12 mouse cellular contexts compared by ENCODE assay signal in the genomic region with DNA sequence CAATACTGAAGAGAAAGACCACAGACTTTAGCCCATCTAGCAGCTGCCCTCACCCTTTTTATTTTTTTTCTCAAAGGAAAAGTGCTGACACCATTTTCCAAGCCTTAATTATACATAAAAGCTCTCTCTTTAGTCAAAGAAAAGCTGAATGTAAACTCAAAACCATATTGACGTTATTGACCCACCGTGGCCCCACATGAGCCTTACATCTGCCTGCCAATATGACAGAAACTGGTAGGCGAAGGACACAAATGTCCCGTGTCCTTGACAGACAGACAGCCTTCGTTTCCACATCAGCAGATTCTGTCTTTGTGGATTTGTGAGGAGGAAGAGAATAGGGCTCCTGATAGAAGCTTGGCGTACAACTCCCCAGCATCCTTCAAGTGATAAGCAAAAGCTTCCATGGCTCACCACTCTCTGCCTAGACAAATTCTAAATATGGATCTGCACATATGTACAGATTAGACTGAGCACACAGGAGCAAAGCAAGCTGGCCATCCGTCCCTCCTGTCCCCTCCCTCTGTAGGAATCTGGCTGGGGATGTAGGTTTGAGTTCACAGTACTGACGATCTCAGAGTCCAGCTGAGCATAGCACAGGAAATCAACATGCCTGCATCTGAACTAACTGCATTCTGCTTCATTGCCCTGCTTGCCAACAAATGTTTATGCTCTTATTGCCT.
A peak's percentile ranks its signal among the peaks of the same experiment; 100 is the strongest.
DNase-seq lines count a peak whose midpoint lies in the region; ATAC-seq and TF ChIP-seq lines count a peak whose summit lies in the region.
"Had no signal": no experiment of that assay in that cellular context is flagged by ENCODE, and none has a peak within 500 bp of the region (broad histone marks: within the 10 kb centered on the region; RNA-seq: fewer than 3 reads in every experiment).

No protein-coding gene starts in this region.

- DNase-seq in forebrain, embryonic 10.5 days (ENCODE audit: extremely low spot score, low spot score) = no peak
- no peak for DNase-seq in forebrain, embryonic 11.5 days (ENCODE audit: low spot score)
- DNase-seq in neural tube, embryonic 10.5 days (ENCODE audit: extremely low spot score, low spot score) = no peak
- DNase-seq in thymus, postnatal 14 days = no peak
- DNase-seq in c-Kit-positive CD71-positive TER-119-positive erythroid progenitor cells, embryonic 14.5 days (ENCODE audit: low spot score) = no peak
- DNase-seq: thymus, adult 18-20 months had no signal

- peak overlapping the region; percentile 72 for H3K27ac ChIP-seq in forebrain, embryonic 10.5 days
- no peak overlapping the region for H3K27ac ChIP-seq in forebrain, embryonic 11.5 days (ENCODE audit: low read depth, low read length)
- peak overlapping the region; percentile 80 for H3K27ac ChIP-seq in neural tube, embryonic 13.5 days (replicated peaks)
- H3K27ac ChIP-seq in hindbrain, embryonic 13.5 days = peak overlapping the region; percentile 83
- peak overlapping the region; percentile 27 for H3K27ac ChIP-seq in olfactory bulb, adult 2 months (ENCODE audit: insufficient read depth, low read depth, low read length)
- H3K27ac ChIP-seq: kidney, embryonic 15.5 days; lung, embryonic 15.5 days had no signal

- no peak for ATAC-seq in forebrain, embryonic 11.5 days (replicated peaks; ENCODE audit: low FRiP score)
- ATAC-seq in neural tube, embryonic 13.5 days (ENCODE audit: low read depth) = no peak
- no peak for ATAC-seq in hindbrain, embryonic 13.5 days (ENCODE audit: low FRiP score)
- ATAC-seq: Patski had no signal

- H3K36me3 ChIP-seq in forebrain, embryonic 10.5 days (replicated peaks) = no peaks in the 10 kb centered on the region
- no peaks in the 10 kb centered on the region for H3K36me3 ChIP-seq in forebrain, embryonic 11.5 days (ENCODE audit: control insufficient read depth, insufficient read depth, low read length)
- no peaks in the 10 kb centered on the region for H3K36me3 ChIP-seq in neural tube, embryonic 13.5 days
- no peaks in the 10 kb centered on the region for H3K36me3 ChIP-seq in hindbrain, embryonic 13.5 days
- H3K36me3 ChIP-seq: kidney, embryonic 15.5 days; lung, embryonic 15.5 days had no signal

- no peaks in the 10 kb centered on the region for H3K9me3 ChIP-seq in forebrain, embryonic 10.5 days
- no peaks in the 10 kb centered on the region for H3K9me3 ChIP-seq in forebrain, embryonic 11.5 days (ENCODE audit: control insufficient read depth, low read length)
- no peaks in the 10 kb centered on the region for H3K9me3 ChIP-seq in neural tube, embryonic 13.5 days
- H3K9me3 ChIP-seq in hindbrain, embryonic 13.5 days = no peaks in the 10 kb centered on the region
- H3K9me3 ChIP-seq: kidney, embryonic 15.5 days; lung, embryonic 15.5 days had no signal

- H3K27me3 ChIP-seq in forebrain, embryonic 10.5 days (ENCODE audit: poor library complexity, severe bottlenecking) = peaks cover 25% of the 10 kb centered on the region
- H3K27me3 ChIP-seq in forebrain, embryonic 11.5 days (ENCODE audit: control insufficient read depth, insufficient read depth, low read length) = no peaks in the 10 kb centered on the region
- no peaks in the 10 kb centered on the region for H3K27me3 ChIP-seq in neural tube, embryonic 13.5 days
- no peaks in the 10 kb centered on the region for H3K27me3 ChIP-seq in hindbrain, embryonic 13.5 days
- H3K27me3 ChIP-seq: lung, embryonic 15.5 days; Patski had no signal

- no peak overlapping the region for H3K4me3 ChIP-seq in forebrain, embryonic 10.5 days
- no peak overlapping the region for H3K4me3 ChIP-seq in forebrain, embryonic 11.5 days (ENCODE audit: low read depth, low read length)
- no peak overlapping the region for H3K4me3 ChIP-seq in neural tube, embryonic 13.5 days
- no peak overlapping the region for H3K4me3 ChIP-seq in hindbrain, embryonic 13.5 days
- H3K4me3 ChIP-seq in olfactory bulb, adult 2 months (ENCODE audit: insufficient read depth, low read depth, low read length) = no peak overlapping the region
- H3K4me3 ChIP-seq: kidney, embryonic 15.5 days; lung, embryonic 15.5 days had no signal

- peaks cover 68% of the 10 kb centered on the region for H3K4me1 ChIP-seq in forebrain, embryonic 10.5 days
- H3K4me1 ChIP-seq in forebrain, embryonic 11.5 days (replicated peaks; ENCODE audit: control insufficient read depth, insufficient read depth, low read length) = peaks cover 8% of the 10 kb centered on the region
- peaks cover 58% of the 10 kb centered on the region for H3K4me1 ChIP-seq in neural tube, embryonic 13.5 days (replicated peaks)
- H3K4me1 ChIP-seq in hindbrain, embryonic 13.5 days (replicated peaks) = peaks cover 48% of the 10 kb centered on the region
- peaks cover 24% of the 10 kb centered on the region for H3K4me1 ChIP-seq in olfactory bulb, adult 2 months (ENCODE audit: control insufficient read depth, insufficient read depth, low read length)

- no peak for TF ChIP-seq POLR2A in olfactory bulb, adult 2 months (IDR thresholded peaks at IDR 0.05; ENCODE audit: insufficient read depth, low read depth, low read length)

- no peak overlapping the region for H3K9ac ChIP-seq in forebrain, embryonic 11.5 days (ENCODE audit: low read length)
- H3K9ac ChIP-seq in neural tube, embryonic 13.5 days = no peak overlapping the region
- no peak overlapping the region for H3K9ac ChIP-seq in hindbrain, embryonic 13.5 days
- H3K9ac ChIP-seq: kidney, embryonic 15.5 days; lung, embryonic 15.5 days had no signal

- WGBS in forebrain, embryonic 10.5 days = 73% methylated on average over 8 of the region's 8 CpGs
- 54% methylated on average over 8 of the region's 8 CpGs for WGBS in forebrain, embryonic 11.5 days
- WGBS in neural tube, embryonic 13.5 days = 55% methylated on average over 8 of the region's 8 CpGs
- 43% methylated on average over 8 of the region's 8 CpGs for WGBS in hindbrain, embryonic 13.5 days
- WGBS in olfactory bulb, adult 2 months = 52% methylated on average over 8 of the region's 8 CpGs

- TF ChIP-seq CTCF in olfactory bulb, adult 2 months (IDR thresholded peaks at IDR 0.05; ENCODE audit: insufficient read depth, low read depth, low read length) = no peak

- no peak overlapping the region for H3K4me2 ChIP-seq in forebrain, embryonic 11.5 days (ENCODE audit: low read depth, low read length, severe bottlenecking)
- H3K4me2 ChIP-seq in neural tube, embryonic 13.5 days = no peak overlapping the region
- H3K4me2 ChIP-seq in hindbrain, embryonic 13.5 days = no peak overlapping the region
- H3K4me2 ChIP-seq: lung, embryonic 15.5 days had no signal
